Mouse (Mus musculus) ES-Bruce4 (cell line): ENCODE data around the gene Cd109.

ENCODE experiments used
- CTCF ChIP-seq: IDR thresholded peaks from one replicate; pipeline ENCODE4 v1.8.1; 2011; ENCODE audit warnings: low read depth, low read length
- EP300 ChIP-seq: IDR thresholded peaks from 2 replicates; pipeline ENCODE4 v1.6.1; 2011; ENCODE audit warnings: low read depth, low read length; ENCODE audit not compliant: insufficient read depth

DNA sequence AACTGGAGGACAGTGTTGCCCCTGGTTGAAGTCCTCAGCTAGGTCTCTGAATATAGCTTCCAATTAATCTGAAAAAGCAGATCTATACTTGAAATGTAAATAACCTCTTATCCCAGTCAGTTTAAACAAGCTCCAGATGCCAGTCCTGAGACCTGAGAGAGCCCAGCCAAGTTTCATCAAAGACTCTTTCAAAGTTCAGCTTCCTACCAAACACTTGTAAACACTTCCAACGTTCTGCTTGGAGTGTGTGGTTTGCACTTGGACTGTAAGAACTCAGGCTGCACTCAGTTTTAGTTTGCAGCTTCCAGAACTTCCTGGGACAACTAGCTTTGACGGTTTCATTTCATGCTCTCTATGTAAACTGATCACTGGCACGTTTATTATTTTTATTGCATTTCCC is 120.2 kb downstream of the Cd109 start:
- no peak for TF ChIP-seq EP300
- no peak for TF ChIP-seq CTCF
